22 mouse cellular contexts compared by ENCODE assay signal in genomic region chr17:4769284-4769683, GRCm38 (mm10).
DNase-seq lines count a peak whose midpoint lies in the region; ATAC-seq and TF ChIP-seq lines count a peak whose summit lies in the region.
"Had no signal": no experiment of that assay in that cellular context is flagged by ENCODE, and none has a peak within 500 bp of the region (broad histone marks: within the 10 kb centered on the region; RNA-seq: fewer than 3 reads in every experiment).

No protein-coding gene starts in this region.

- no peak for ATAC-seq in heart, embryonic 11.5 days (replicated peaks; ENCODE audit: insufficient number of reproducible peaks, low FRiP score, low TSS enrichment)
- ATAC-seq in midbrain, embryonic 11.5 days (ENCODE audit: low FRiP score): peak; percentile 31; the same call in 1 of the 2 replicates
- ATAC-seq in midbrain, postnatal 0 days (ENCODE audit: low FRiP score): no peak
- peak; percentile 40; the same call in 1 of the 2 replicates for ATAC-seq in intestine, embryonic 16.5 days
- peak; percentile 93 for ATAC-seq in stomach, postnatal 0 days (ENCODE audit: low FRiP score, low TSS enrichment)
- no peak for ATAC-seq in cerebellum, adult (ENCODE audit: insufficient number of reproducible peaks, low FRiP score, low TSS enrichment)
- ATAC-seq: forebrain, embryonic 16.5 days; hindbrain, embryonic 16.5 days had no signal

- H3K9ac ChIP-seq in heart, embryonic 11.5 days (ENCODE audit: low read depth, low read length): no peak overlapping the region
- H3K9ac ChIP-seq in midbrain, embryonic 11.5 days (ENCODE audit: low read length): no peak overlapping the region
- no peak overlapping the region for H3K9ac ChIP-seq in midbrain, postnatal 0 days (replicated peaks; ENCODE audit: low read length, poor library complexity, severe bottlenecking)
- no peak overlapping the region for H3K9ac ChIP-seq in intestine, embryonic 16.5 days (ENCODE audit: low read depth, low read length)
- no peak overlapping the region for H3K9ac ChIP-seq in stomach, postnatal 0 days (ENCODE audit: low read length)
- H3K9ac ChIP-seq: liver, embryonic 14.5 days; lung, embryonic 15.5 days; midbrain, embryonic 12.5 days had no signal

- TF ChIP-seq EP300 in stomach, postnatal 0 days (optimal IDR thresholded peaks at IDR 0.05): no peak

- no peak overlapping the region for H3K4me2 ChIP-seq in heart, embryonic 11.5 days
- no peak overlapping the region for H3K4me2 ChIP-seq in midbrain, embryonic 11.5 days
- H3K4me2 ChIP-seq in midbrain, postnatal 0 days (ENCODE audit: low read depth, low read length, poor library complexity, severe bottlenecking): no peak overlapping the region
- no peak overlapping the region for H3K4me2 ChIP-seq in intestine, embryonic 16.5 days (ENCODE audit: low read depth, low read length)
- H3K4me2 ChIP-seq in stomach, postnatal 0 days (replicated peaks; ENCODE audit: low read depth): no peak overlapping the region
- H3K4me2 ChIP-seq: lung, embryonic 15.5 days; midbrain, embryonic 12.5 days had no signal

- H3K4me1 ChIP-seq in heart, embryonic 11.5 days (ENCODE audit: control insufficient read depth, insufficient read depth, low read length): no peaks in the 10 kb centered on the region
- peaks cover 5% of the 10 kb centered on the region; the same call in 1 of the 2 replicates for H3K4me1 ChIP-seq in midbrain, embryonic 11.5 days (ENCODE audit: control insufficient read depth, insufficient read depth, low read length)
- H3K4me1 ChIP-seq in midbrain, postnatal 0 days (ENCODE audit: insufficient read depth, low read length): no peaks in the 10 kb centered on the region
- no peaks in the 10 kb centered on the region for H3K4me1 ChIP-seq in intestine, embryonic 16.5 days (ENCODE audit: control insufficient read depth, insufficient read depth, low read length)
- no peaks in the 10 kb centered on the region for H3K4me1 ChIP-seq in stomach, postnatal 0 days (replicated peaks; ENCODE audit: control insufficient read depth, insufficient read depth)
- H3K4me1 ChIP-seq: lung, embryonic 15.5 days had no signal

- H3K27me3 ChIP-seq in heart, embryonic 11.5 days (ENCODE audit: control insufficient read depth, insufficient read depth, low read length): no peaks in the 10 kb centered on the region
- H3K27me3 ChIP-seq in midbrain, embryonic 11.5 days (ENCODE audit: control insufficient read depth, insufficient read depth, low read length): no peaks in the 10 kb centered on the region
- H3K27me3 ChIP-seq in midbrain, postnatal 0 days (ENCODE audit: insufficient read depth, low read length): no peaks in the 10 kb centered on the region
- no peaks in the 10 kb centered on the region for H3K27me3 ChIP-seq in intestine, embryonic 16.5 days (replicated peaks; ENCODE audit: control insufficient read depth, insufficient read depth, low read length)
- no peaks in the 10 kb centered on the region for H3K27me3 ChIP-seq in stomach, postnatal 0 days (ENCODE audit: control insufficient read depth, insufficient read depth, low read length)
- H3K27me3 ChIP-seq: lung, embryonic 15.5 days had no signal

- no peak for TF ChIP-seq CTCF in midbrain, postnatal 0 days (IDR thresholded peaks at IDR 0.05)
- peak; percentile 17; the same call in 1 of the 2 replicates for TF ChIP-seq CTCF in stomach, postnatal 0 days (IDR thresholded peaks at IDR 0.05; ENCODE audit: low read depth)

- no peaks in the 10 kb centered on the region for H3K36me3 ChIP-seq in heart, embryonic 11.5 days (ENCODE audit: control insufficient read depth, insufficient read depth, low read length)
- no peaks in the 10 kb centered on the region for H3K36me3 ChIP-seq in midbrain, embryonic 11.5 days (ENCODE audit: control insufficient read depth, insufficient read depth, low read length)
- H3K36me3 ChIP-seq in midbrain, postnatal 0 days (ENCODE audit: insufficient read depth, low read length): no peaks in the 10 kb centered on the region
- no peaks in the 10 kb centered on the region for H3K36me3 ChIP-seq in intestine, embryonic 16.5 days (ENCODE audit: control insufficient read depth, insufficient read depth, low read length)
- no peaks in the 10 kb centered on the region for H3K36me3 ChIP-seq in stomach, postnatal 0 days (ENCODE audit: control insufficient read depth, insufficient read depth, low read length)
- H3K36me3 ChIP-seq: forebrain, embryonic 10.5 days; lung, embryonic 15.5 days; midbrain, embryonic 12.5 days had no signal

- WGBS in heart, embryonic 11.5 days (ENCODE audit: insufficient replicate concordance): 79% methylated on average over 4 of the region's 4 CpGs
- whole genome bisulfite sequencing in midbrain, embryonic 11.5 days: 85% methylated on average over 4 of the region's 4 CpGs
- WGBS in midbrain, postnatal 0 days: 82% methylated on average over 4 of the region's 4 CpGs
- 46% methylated on average over 4 of the region's 4 CpGs for WGBS in intestine, embryonic 16.5 days
- 43% methylated on average over 4 of the region's 4 CpGs for WGBS in stomach, postnatal 0 days

- no peak overlapping the region for H3K4me3 ChIP-seq in heart, embryonic 11.5 days (ENCODE audit: low read depth, low read length)
- H3K4me3 ChIP-seq in midbrain, embryonic 11.5 days (ENCODE audit: low read depth, low read length): no peak overlapping the region
- no peak overlapping the region for H3K4me3 ChIP-seq in midbrain, postnatal 0 days (ENCODE audit: low read depth, low read length)
- no peak overlapping the region for H3K4me3 ChIP-seq in intestine, embryonic 16.5 days (ENCODE audit: low read length)
- no peak overlapping the region for H3K4me3 ChIP-seq in stomach, postnatal 0 days (ENCODE audit: low read depth, low read length)
- H3K4me3 ChIP-seq: forebrain, embryonic 10.5 days; heart, adult 2 months; left cerebral cortex, adult 2 months; lung, embryonic 15.5 days; midbrain, embryonic 12.5 days had no signal

- H3K27ac ChIP-seq in heart, embryonic 11.5 days (ENCODE audit: low read depth, low read length): no peak overlapping the region
- no peak overlapping the region for H3K27ac ChIP-seq in midbrain, embryonic 11.5 days (ENCODE audit: low read depth, low read length)
- H3K27ac ChIP-seq in midbrain, postnatal 0 days (ENCODE audit: low read depth, low read length): no peak overlapping the region
- H3K27ac ChIP-seq in intestine, embryonic 16.5 days (ENCODE audit: low read length): no peak overlapping the region
- H3K27ac ChIP-seq in stomach, postnatal 0 days (replicated peaks): peak overlapping the region; percentile 41; the same call in 1 of the 2 replicates
- H3K27ac ChIP-seq: forebrain, embryonic 10.5 days; heart, adult 2 months; left cerebral cortex, adult 2 months; liver, embryonic 14.5 days; lung, embryonic 15.5 days; midbrain, embryonic 12.5 days had no signal

- peak; percentile 63 for DNase-seq in heart, adult 11 months
- no peak for DNase-seq in midbrain, embryonic 11.5 days (ENCODE audit: low spot score, missing footprints)
- no peak for DNase-seq in midbrain, postnatal 0 days (ENCODE audit: low spot score)
- peak; percentile 44 for DNase-seq in stomach, postnatal 0 days (ENCODE audit: low spot score)
- no peak for DNase-seq in thymus, postnatal 4 days
- DNase-seq: adrenal gland, postnatal 25 days; cerebellum, adult 18-20 months; gastrocnemius, postnatal 25 days; heart, adult 2 months; kidney, adult 18-20 months; layer of hippocampus, adult 9-11 months; thymus, postnatal 36 days had no signal

- no peaks in the 10 kb centered on the region for H3K9me3 ChIP-seq in heart, embryonic 11.5 days (replicated peaks; ENCODE audit: control insufficient read depth, low read length)
- H3K9me3 ChIP-seq in midbrain, embryonic 11.5 days (ENCODE audit: control insufficient read depth, low read length): no peaks in the 10 kb centered on the region
- no peaks in the 10 kb centered on the region for H3K9me3 ChIP-seq in midbrain, postnatal 0 days (ENCODE audit: low read length)
- H3K9me3 ChIP-seq in intestine, embryonic 16.5 days (ENCODE audit: control insufficient read depth, low read length): no peaks in the 10 kb centered on the region
- no peaks in the 10 kb centered on the region for H3K9me3 ChIP-seq in stomach, postnatal 0 days (ENCODE audit: control insufficient read depth, low read length)
- H3K9me3 ChIP-seq: forebrain, embryonic 10.5 days; lung, embryonic 15.5 days; midbrain, embryonic 12.5 days had no signal

Comparison
In these comparisons a context has a peak if more than half of its experiments do, and no peak if none do; other contexts are left out.
1. ATAC-seq: peak in midbrain, embryonic 11.5 days (single experiment), intestine, embryonic 16.5 days (single experiment) and stomach, postnatal 0 days (single experiment); none in heart, embryonic 11.5 days (single experiment), midbrain, postnatal 0 days (single experiment) and cerebellum, adult (single experiment).
2. DNase-seq: peak in heart, adult 11 months (single experiment) and stomach, postnatal 0 days (single experiment); none in midbrain, embryonic 11.5 days (single experiment), midbrain, postnatal 0 days (single experiment) and thymus, postnatal 4 days (single experiment).